Mouse (Mus musculus) embryonic facial prominence, embryonic 10.5 days (tissue): ENCODE measurements around the gene C1ql4. TPM values are rescaled to one million over a fixed set of nuclear protein-coding genes. Genes with fewer than 3 reads are reported as not detected.

Source experiments
- DNase-seq: peaks from one replicate; pipeline ENCODE4 v3.0.0-alpha.2; 2017; ENCODE audit warnings: low spot score
- H3K27ac ChIP-seq: fragments of 300-500 bp; sonication (generic); replicated peaks from 2 replicates; pipeline ENCODE4 v1.5.1; 2016; ENCODE audit warnings: mild to moderate bottlenecking
- H3K27me3 ChIP-seq: fragments of 300-500 bp; sonication (generic); replicated peaks from 2 replicates; pipeline ENCODE4 v1.6.1; 2016; ENCODE audit warnings: low read depth, mild to moderate bottlenecking; ENCODE audit not compliant: poor library complexity, severe bottlenecking
- H3K36me3 ChIP-seq: fragments of 300-500 bp; sonication (generic); replicated peaks from 2 replicates; pipeline ENCODE4 v1.6.1; 2016; ENCODE audit warnings: mild to moderate bottlenecking, moderate library complexity
- H3K4me1 ChIP-seq: fragments of 300-500 bp; sonication (generic); 2 replicates; pipeline ENCODE4 v1.6.1; 2016
- H3K4me3 ChIP-seq: fragments of 300-500 bp; sonication (generic); 2 replicates; pipeline ENCODE4 v1.5.1; 2016; ENCODE audit warnings: mild to moderate bottlenecking, moderate library complexity
- H3K9me3 ChIP-seq: fragments of 300-500 bp; sonication (generic); 2 replicates; pipeline ENCODE4 v1.6.1; 2016; ENCODE audit warnings: mild to moderate bottlenecking
- WGBS: fragments of 180-500 bp; shearing (Covaris S2); methylation state at CpG from one replicate; pipeline ENCODE4 v1.1.7; 2016; 5-methylcytosine and 5-hydroxymethylcytosine counted together
- microRNA-seq: library from miRNA; unstranded; fragments of <30 nt; microRNA quantifications from one replicate; pipeline ENCODE4, GENCODE M21; 2017
- polyA plus RNA-seq: library from polyadenylated mRNA; unstranded; fragments of >200 nt; fragmentation: Nextera tagmentation; extraction: Ambion mirVana; gene quantifications from 2 replicates; pipeline ENCODE4 v1.2.1, GENCODE M21; 2016

Gene C1ql4
- polyA plus RNA-seq, 1 experiment from 2014 or later, result 0.52 TPM

DNA sequence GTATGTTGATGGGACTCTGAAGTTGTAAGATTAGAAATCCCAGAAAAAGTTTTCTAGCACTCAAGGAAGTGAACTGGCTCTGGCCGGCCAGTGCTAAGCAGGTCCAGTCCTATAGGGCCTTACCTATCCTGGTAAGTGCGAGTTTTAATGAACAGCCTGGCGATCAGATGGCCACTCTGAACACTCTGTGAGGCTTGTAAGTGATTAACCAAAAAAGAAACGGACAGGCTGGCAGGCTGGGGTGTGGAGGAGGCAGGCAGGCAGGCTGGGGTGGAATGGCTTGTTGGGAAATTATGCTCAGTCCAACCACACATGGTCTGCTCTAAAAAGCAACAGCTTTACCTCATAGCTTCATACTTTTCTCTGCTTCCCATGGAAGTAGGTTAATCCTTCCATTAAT, 52.2 kb downstream of the C1ql4 start:
- Histone ChIP-seq H3K27ac (no peak overlapping the region), H3K9me3 (no peaks in the 10 kb centered on the region), H3K4me3 (no peak overlapping the region), H3K27me3 (no peaks in the 10 kb centered on the region), H3K4me1 (peaks cover 26% of the 10 kb centered on the region), H3K36me3 (peaks cover 43% of the 10 kb centered on the region)
- DNase-seq, result no peak
- WGBS, result 86% methylated on average over 4 of the region's 4 CpGs

Small RNA genes lying within 50 kb of the gene (microRNA-seq; reads per million reads assigned to microRNA genes)
- 2.1 reads per million for gene Mir6960

Other genes with a start within 250 kb of the C1ql4 start
- gene Kmt2d, start 216.6 kb downstream of the C1ql4 start, polyA plus RNA-seq, result 12.1 and 12.7 TPM in 2 replicates
- 29.2 and 29.5 TPM in 2 replicates for gene Rhebl1, start 193.3 kb downstream of the C1ql4 start, polyA plus RNA-seq
- gene Dhh, start 189.3 kb downstream of the C1ql4 start, polyA plus RNA-seq, result 0.31 and 0.34 TPM in 2 replicates
- gene Lmbr1l, start 169.6 kb downstream of the C1ql4 start, polyA plus RNA-seq, result 23.4 and 26.9 TPM in 2 replicates
- gene Tuba1b, start 153.3 kb downstream of the C1ql4 start, polyA plus RNA-seq, result 2,343 and 2,408 TPM in 2 replicates
- not detected in 2 replicates for gene Gm49450, start 134.3 kb downstream of the C1ql4 start, polyA plus RNA-seq
- 2,739 and 2,840 TPM in 2 replicates for gene Tuba1a, start 134.1 kb downstream of the C1ql4 start, polyA plus RNA-seq
- gene Tuba1c, start 57.9 kb downstream of the C1ql4 start, polyA plus RNA-seq, result 141 and 144 TPM in 2 replicates
- gene Prph, start 32.6 kb downstream of the C1ql4 start, polyA plus RNA-seq, result 3.7 and 6.3 TPM in 2 replicates
- gene Troap, start 13.2 kb downstream of the C1ql4 start, polyA plus RNA-seq, result 49.8 and 53.1 TPM in 2 replicates
- gene Dnajc22, start 5.4 kb upstream of the C1ql4 start, polyA plus RNA-seq, result 1.1 and 1.6 TPM in 2 replicates
- 60.1 and 62.1 TPM in 2 replicates for gene Spats2, start 38.1 kb upstream of the C1ql4 start, polyA plus RNA-seq
- gene Kcnh3, start 137.0 kb upstream of the C1ql4 start, polyA plus RNA-seq, result 0.25 TPM in 2 replicates
- gene Mcrs1, start 164.1 kb upstream of the C1ql4 start, polyA plus RNA-seq, result 185 and 189 TPM in 2 replicates
- 72.3 and 76.1 TPM in 2 replicates for gene Prpf40b, start 207.3 kb upstream of the C1ql4 start, polyA plus RNA-seq
- 0.30 TPM in 1 of 2 replicates, not detected in the other for gene Fam186b, start 208.1 kb upstream of the C1ql4 start, polyA plus RNA-seq